Mouse (Mus musculus) heart, postnatal 4 days (tissue): ENCODE data around the gene Ppp6c. TPM values are rescaled to one million over a fixed set of nuclear protein-coding genes. Genes with fewer than 3 reads are reported as not detected.

ENCODE experiments used
- total RNA-seq, 2 experiments: library from RNA; stranded (reverse); gene quantifications; 2 replicates each; pipeline ENCODE4 v1.2.3; 2021

Ppp6c gene
- total RNA-seq, 2 experiments from 2014 or later = 63.1 to 68.1 TPM

Other genes with a start within 250 kb of the Ppp6c start
- under 1 TPM; 0.11 to 0.17 TPM for gene Wdr38, start 229.0 kb downstream of the Ppp6c start, total RNA-seq
- gene Arpc5l, start 221.1 kb downstream of the Ppp6c start, total RNA-seq = 10 to 100 TPM; 51.9 to 55.6 TPM
- gene Rpl35, start 220.8 kb downstream of the Ppp6c start, total RNA-seq = 100 to 1,000 TPM; 455 to 469 TPM
- 10 to 100 TPM; 20.0 to 22.4 TPM for gene Golga1, start 160.9 kb downstream of the Ppp6c start, total RNA-seq
- gene Scai, start 35.7 kb downstream of the Ppp6c start, total RNA-seq = 10 to 100 TPM; 11.1 to 11.4 TPM